Mouse (Mus musculus): ENCODE results near the gene Stt3a. TPM values are rescaled to one million over a fixed set of nuclear protein-coding genes. Genes with fewer than 3 reads are reported as not detected.

Gene Stt3a
- total and polyA plus RNA-seq, 2 experiments from 2014 or later: 46.8 to 81.4 TPM

DNA sequence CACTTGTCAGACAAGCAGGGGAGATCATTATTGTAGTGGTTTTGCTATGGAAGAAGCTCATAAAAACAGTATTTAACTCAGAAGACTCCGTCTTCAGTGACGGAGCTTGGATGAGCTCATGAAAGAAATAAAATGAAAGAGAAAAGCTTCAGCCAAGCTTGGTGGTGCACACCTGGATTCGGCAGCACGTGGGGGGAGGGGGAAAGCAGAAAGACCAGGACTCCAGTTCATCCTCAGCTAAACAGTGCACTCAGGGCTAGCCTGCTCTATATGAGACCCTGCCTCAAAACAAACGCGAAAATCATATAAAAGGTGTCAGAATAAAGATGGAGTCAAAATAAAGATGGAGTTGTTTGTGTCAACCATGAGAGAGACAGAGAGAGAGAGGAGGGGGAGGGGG lies 35.9 kb upstream of the Stt3a start:
- TF ChIP-seq CTCF (IDR thresholded peaks at IDR 0.05; ENCODE audit: low read depth) (no peak), EP300 (IDR thresholded peaks at IDR 0.05; ENCODE audit: low read depth) (no peak)
- ATAC-seq (ENCODE audit: insufficient read depth, low read depth): no peak

GRCm38 (mm10) chr9:36802951-36803350 lies 35.5 kb upstream of the Stt3a start:
- Histone ChIP-seq H3K27me3 (ENCODE audit: control insufficient read depth, insufficient read depth, low read length) (no peaks in the 10 kb centered on the region), H3K4me2 (ENCODE audit: low read depth, low read length) (no peak overlapping the region), H3K9ac (replicated peaks; ENCODE audit: low read depth, low read length) (no peak overlapping the region), H3K36me3 (replicated peaks; ENCODE audit: control insufficient read depth, insufficient read depth, low read length) (no peaks in the 10 kb centered on the region), H3K9me3 (replicated peaks; ENCODE audit: control insufficient read depth, low read length) (no peaks in the 10 kb centered on the region), H3K4me1 (ENCODE audit: control insufficient read depth, insufficient read depth) (no peaks in the 10 kb centered on the region), H3K4me3 (ENCODE audit: low read depth, low read length) (no peak overlapping the region), H3K27ac (ENCODE audit: low read depth) (no peak overlapping the region)
- 87% methylated on average over 3 of the region's 3 CpGs for WGBS
- DNase-seq (ENCODE audit: low spot score) (no peak), ATAC-seq (ENCODE audit: insufficient read depth, low read depth) (no peak)
- no peak for TF ChIP-seq CTCF (IDR thresholded peaks at IDR 0.05; ENCODE audit: low read depth)
- TF ChIP-seq EP300 (IDR thresholded peaks at IDR 0.05; ENCODE audit: low read depth): no peak

More for the DNA sequence above, 35.9 kb upstream of the Stt3a start:
- no peak overlapping the region for H3K27ac ChIP-seq (ENCODE audit: low read depth)
- no peak overlapping the region for H3K4me2 ChIP-seq (ENCODE audit: low read depth, low read length)
- no peak for DNase-seq (ENCODE audit: low spot score)
- no peaks in the 10 kb centered on the region for H3K27me3 ChIP-seq (ENCODE audit: control insufficient read depth, insufficient read depth, low read length)
- H3K4me3 ChIP-seq (ENCODE audit: low read depth, low read length): no peak overlapping the region
- no peaks in the 10 kb centered on the region for H3K9me3 ChIP-seq (replicated peaks; ENCODE audit: control insufficient read depth, low read length)
- H3K4me1 ChIP-seq (ENCODE audit: control insufficient read depth, insufficient read depth): no peaks in the 10 kb centered on the region; the same call in 1 of the 2 replicates
- H3K9ac ChIP-seq (replicated peaks; ENCODE audit: low read depth, low read length): no peak overlapping the region
- no peaks in the 10 kb centered on the region for H3K36me3 ChIP-seq (replicated peaks; ENCODE audit: control insufficient read depth, insufficient read depth, low read length)
- 68% methylated on average over 6 of the region's 6 CpGs for WGBS

DNA sequence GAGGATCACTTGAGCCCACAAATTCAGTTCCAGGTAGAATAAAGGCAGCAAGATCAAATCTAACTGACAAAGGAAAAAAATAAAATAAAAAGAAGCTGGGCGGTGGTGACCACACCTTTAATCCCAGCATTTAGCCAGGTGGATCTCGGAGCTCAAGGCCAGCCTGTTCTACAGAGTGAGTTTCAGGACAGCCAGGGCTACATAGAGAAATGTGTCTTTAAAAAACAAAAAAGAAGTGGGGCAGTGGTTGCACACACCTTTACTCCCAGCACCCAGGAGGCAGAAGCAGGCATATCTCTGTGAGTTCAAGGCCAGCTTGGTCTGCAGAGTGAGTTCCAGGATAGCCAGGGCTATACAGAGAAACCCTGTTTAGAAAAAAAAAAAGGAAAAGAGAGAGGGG lies 34.5 kb upstream of the Stt3a start:
- H3K9me3 ChIP-seq (replicated peaks; ENCODE audit: control insufficient read depth, low read length): no peaks in the 10 kb centered on the region
- no peak overlapping the region for H3K27ac ChIP-seq (ENCODE audit: low read depth)
- H3K4me3 ChIP-seq (ENCODE audit: low read depth, low read length): no peak overlapping the region
- no peak for DNase-seq (ENCODE audit: low spot score)
- no peak overlapping the region for H3K9ac ChIP-seq (replicated peaks; ENCODE audit: low read depth, low read length)
- no peaks in the 10 kb centered on the region for H3K36me3 ChIP-seq (replicated peaks; ENCODE audit: control insufficient read depth, insufficient read depth, low read length)
- WGBS: 84% methylated on average over 2 of the region's 2 CpGs
- no peaks in the 10 kb centered on the region for H3K27me3 ChIP-seq (ENCODE audit: control insufficient read depth, insufficient read depth, low read length)
- H3K4me1 ChIP-seq (ENCODE audit: control insufficient read depth, insufficient read depth): no peaks in the 10 kb centered on the region
- no peak for ATAC-seq (ENCODE audit: insufficient read depth, low read depth)
- TF ChIP-seq CTCF (IDR thresholded peaks at IDR 0.05; ENCODE audit: low read depth) (no peak), EP300 (IDR thresholded peaks at IDR 0.05; ENCODE audit: low read depth) (no peak)
- H3K4me2 ChIP-seq (ENCODE audit: low read depth, low read length): no peak overlapping the region

DNA sequence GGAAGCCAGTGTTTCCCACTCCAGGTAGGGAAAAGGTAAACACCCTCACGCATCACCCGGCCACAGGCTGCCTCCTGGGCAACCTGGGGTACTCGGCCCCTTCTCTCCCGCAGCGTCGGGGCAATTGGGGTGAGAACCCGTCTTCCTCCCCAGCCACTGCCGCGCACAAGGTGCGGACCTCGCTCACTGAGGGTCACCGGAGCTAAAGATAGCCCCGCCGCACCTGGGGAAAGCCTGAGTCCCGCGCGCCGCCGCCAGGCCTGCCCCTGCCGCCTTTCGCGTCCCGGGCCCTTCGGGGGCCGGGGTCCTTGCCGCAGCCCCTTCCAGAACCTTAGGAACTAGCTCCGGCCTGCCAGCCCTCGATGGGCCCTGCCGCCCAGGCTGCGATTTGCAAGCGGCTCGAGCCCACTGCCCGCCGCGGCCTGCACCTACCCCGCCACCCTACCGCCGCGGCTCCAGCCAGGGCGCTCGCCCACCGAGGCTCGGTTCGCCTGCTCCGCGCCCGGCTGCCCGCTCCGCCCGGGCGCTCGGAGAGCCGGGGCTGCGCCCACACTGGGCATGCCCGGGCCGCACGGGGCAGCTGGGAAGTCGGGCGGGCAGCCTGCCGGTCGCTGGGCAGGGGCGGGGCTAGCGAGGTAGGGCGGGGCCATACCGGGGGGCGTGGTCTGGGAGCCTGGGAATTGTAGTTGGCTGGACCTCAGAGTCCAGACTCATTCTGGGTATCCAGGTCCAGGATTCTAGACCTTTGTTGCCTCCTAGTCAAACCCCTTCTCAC lies 29.5 kb upstream of the Stt3a start, which contains the start of gene Ei24:
TSS of gene Ei24 (minus strand) at position 613 of the 775 bp plus-strand sequence.
- ATAC-seq (ENCODE audit: insufficient read depth, low read depth) (peak; percentile 99), DNase-seq (ENCODE audit: low spot score) (peak; percentile 79)
- H3K27ac ChIP-seq (ENCODE audit: low read depth): peak within 1 kb of the TSS; percentile 79
- no peaks in the 10 kb centered on the region for H3K27me3 ChIP-seq (ENCODE audit: control insufficient read depth, insufficient read depth, low read length)
- H3K4me2 ChIP-seq (ENCODE audit: low read depth, low read length): peak within 1 kb of the TSS; percentile 98
- H3K36me3 ChIP-seq (replicated peaks; ENCODE audit: control insufficient read depth, insufficient read depth, low read length): peaks cover 6% of the 10 kb centered on the region; the same call in 1 of the 2 replicates
- peaks cover 15% of the 10 kb centered on the region; the same call in 1 of the 2 replicates for H3K4me1 ChIP-seq (ENCODE audit: control insufficient read depth, insufficient read depth)
- TF ChIP-seq CTCF (IDR thresholded peaks at IDR 0.05; ENCODE audit: low read depth) (no peak), EP300 (IDR thresholded peaks at IDR 0.05; ENCODE audit: low read depth) (no peak)
- under 1% methylated on average over 57 of the region's 66 CpGs for WGBS
- H3K9ac ChIP-seq (replicated peaks; ENCODE audit: low read depth, low read length): peak within 1 kb of the TSS; percentile 98
- H3K9me3 ChIP-seq (replicated peaks; ENCODE audit: control insufficient read depth, low read length): no peaks in the 10 kb centered on the region
- H3K4me3 ChIP-seq (ENCODE audit: low read depth, low read length): peak within 1 kb of the TSS; percentile 98

- H3K27ac ChIP-seq (ENCODE audit: low read depth): no peak overlapping the region; the same call in 1 of the 2 replicates
- H3K27me3 ChIP-seq (ENCODE audit: control insufficient read depth, insufficient read depth, low read length): no peaks in the 10 kb centered on the region
- ATAC-seq (ENCODE audit: insufficient read depth, low read depth) (no peak), DNase-seq (ENCODE audit: low spot score) (no peak)
- WGBS: 17% methylated on average over 5 of the region's 5 CpGs
- H3K36me3 ChIP-seq (replicated peaks; ENCODE audit: control insufficient read depth, insufficient read depth, low read length): peaks cover 13% of the 10 kb centered on the region; the same call in 1 of the 2 replicates
- H3K4me3 ChIP-seq (ENCODE audit: low read depth, low read length): peak overlapping the region; percentile 98
- no peak for TF ChIP-seq EP300 (IDR thresholded peaks at IDR 0.05; ENCODE audit: low read depth)
- TF ChIP-seq CTCF (IDR thresholded peaks at IDR 0.05; ENCODE audit: low read depth): no peak
- no peaks in the 10 kb centered on the region for H3K9me3 ChIP-seq (replicated peaks; ENCODE audit: control insufficient read depth, low read length)
- H3K4me1 ChIP-seq (ENCODE audit: control insufficient read depth, insufficient read depth): peaks cover 15% of the 10 kb centered on the region; the same call in 1 of the 2 replicates
- peak overlapping the region; percentile 98 for H3K4me2 ChIP-seq (ENCODE audit: low read depth, low read length)
- peak overlapping the region; percentile 98 for H3K9ac ChIP-seq (replicated peaks; ENCODE audit: low read depth, low read length)
Measured at GRCm38 (mm10) chr9:36796224-36796623, 28.7 kb upstream of the Stt3a start.
